Mouse (Mus musculus) limb, embryonic 15.5 days (tissue): ENCODE measurements around the gene Fam234b. TPM values are rescaled to one million over a fixed set of nuclear protein-coding genes. Genes with fewer than 3 reads are reported as not detected.

Source experiments
- ATAC-seq: fragments of 200-750 bp; cut with Nextera tagmentation; 2 replicates; pipeline ENCODE4 v1.8.0; 2017; ENCODE audit warnings: low read depth, moderate TSS enrichment; ENCODE audit not compliant: insufficient number of reproducible peaks, low FRiP score, low TSS enrichment
- H3K27ac ChIP-seq: fragments of 300-500 bp; sonication (generic); 2 replicates; pipeline ENCODE4 v1.5.1; 2015; ENCODE audit warnings: moderate library complexity, mild to moderate bottlenecking, inconsistent platforms
- H3K27me3 ChIP-seq: fragments of 300-500 bp; sonication (generic); 2 replicates; pipeline ENCODE4 v1.6.1; 2015; ENCODE audit warnings: inconsistent platforms
- H3K36me3 ChIP-seq: fragments of 300-500 bp; sonication (generic); 2 replicates; pipeline ENCODE4 v1.6.1; 2015; ENCODE audit warnings: inconsistent platforms
- H3K4me1 ChIP-seq: fragments of 300-500 bp; sonication (generic); 2 replicates; pipeline ENCODE4 v1.6.1; 2015; ENCODE audit warnings: inconsistent platforms
- H3K4me2 ChIP-seq: fragments of 300-500 bp; sonication (generic); 2 replicates; pipeline ENCODE4 v1.6.1; 2015; ENCODE audit warnings: mild to moderate bottlenecking, inconsistent platforms
- H3K4me3 ChIP-seq: fragments of 300-500 bp; sonication (generic); 2 replicates; pipeline ENCODE4 v1.5.1; 2015; ENCODE audit warnings: mild to moderate bottlenecking, inconsistent platforms
- H3K9ac ChIP-seq: fragments of 300-500 bp; sonication (generic); 2 replicates; pipeline ENCODE4 v1.6.1; 2015; ENCODE audit warnings: inconsistent platforms
- H3K9me3 ChIP-seq: fragments of 300-500 bp; sonication (generic); 2 replicates; pipeline ENCODE4 v1.6.1; 2016; ENCODE audit warnings: inconsistent platforms
- WGBS: fragments of 180-500 bp; shearing (Covaris S2); methylation state at CpG from one replicate; pipeline ENCODE4 v1.1.7; 2015; 5-methylcytosine and 5-hydroxymethylcytosine counted together
- polyA plus RNA-seq: library from polyadenylated mRNA; unstranded; fragments of >200 nt; fragmentation: Nextera tagmentation; extraction: Ambion mirVana; gene quantifications from 2 replicates; pipeline ENCODE4 v1.2.1, GENCODE M21; 2015

Fam234b gene
- polyA plus RNA-seq, 1 experiment from 2014 or later = 23.8 TPM

GRCm38 (mm10) chr6:135183961-135184360, 13.8 kb upstream of the Fam234b start:
- no peaks in the 10 kb centered on the region for H3K4me1 ChIP-seq
- 27% methylated on average over 8 of the region's 8 CpGs for WGBS

DNA sequence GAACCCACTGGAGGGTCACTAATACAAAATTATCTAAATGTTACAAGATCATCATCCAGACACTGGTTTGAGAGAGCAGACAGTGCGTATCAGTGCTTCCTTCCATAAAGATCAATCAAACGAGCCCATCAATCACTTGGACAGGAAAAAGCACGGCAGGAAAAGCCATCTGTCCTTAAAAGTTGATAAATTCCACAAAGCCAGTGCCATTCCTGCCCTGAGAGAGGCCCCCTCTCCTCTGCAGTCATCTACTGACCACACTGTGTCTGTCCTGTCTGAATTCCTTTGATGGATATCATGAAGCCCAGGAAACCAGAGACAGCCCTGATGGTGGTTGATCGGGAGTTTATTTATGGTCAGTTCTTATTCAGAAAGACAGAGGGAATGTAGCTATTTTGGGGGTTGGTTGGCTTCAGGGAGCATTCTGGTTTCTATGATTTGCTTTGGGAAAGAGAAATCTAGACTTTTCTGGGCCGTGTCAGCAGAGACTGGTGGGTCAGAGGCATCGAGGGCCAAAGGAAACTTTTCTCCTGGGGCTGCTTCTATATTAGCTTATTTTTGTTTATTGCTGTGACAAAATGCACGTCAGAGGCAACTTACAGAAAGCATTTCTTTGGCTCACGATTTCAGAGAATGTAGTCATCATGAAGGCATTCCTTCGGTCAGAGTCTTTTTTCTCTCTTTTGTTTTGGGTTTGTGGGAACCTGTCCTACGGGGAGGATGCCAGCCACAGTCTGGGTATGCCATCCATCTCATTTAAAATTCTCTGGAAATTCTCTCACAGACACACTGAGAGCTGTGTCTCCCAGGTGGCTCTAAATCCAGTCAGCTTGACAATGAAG, 10.5 kb upstream of the Fam234b start:
- Histone ChIP-seq H3K4me1 (no peaks in the 10 kb centered on the region), H3K9me3 (no peaks in the 10 kb centered on the region), H3K27me3 (no peaks in the 10 kb centered on the region), H3K27ac (no peak overlapping the region), H3K4me3 (no peak overlapping the region), H3K9ac (no peak overlapping the region), H3K4me2 (no peak overlapping the region), H3K36me3 (no peaks in the 10 kb centered on the region)
- WGBS = 46% methylated on average over 10 of the region's 10 CpGs
- ATAC-seq = no peak

More at GRCm38 (mm10) chr6:135183961-135184360, 13.8 kb upstream of the Fam234b start:
- H3K9ac ChIP-seq = no peak overlapping the region
- ATAC-seq = no peak
- H3K4me3 ChIP-seq = no peak overlapping the region
- no peak overlapping the region for H3K4me2 ChIP-seq
- H3K27me3 ChIP-seq = no peaks in the 10 kb centered on the region
- no peaks in the 10 kb centered on the region for H3K36me3 ChIP-seq
- H3K27ac ChIP-seq = no peak overlapping the region
- no peaks in the 10 kb centered on the region for H3K9me3 ChIP-seq

GRCm38 (mm10) chr6:135188629-135189028, 9.1 kb upstream of the Fam234b start:
- ATAC-seq = no peak
- no peaks in the 10 kb centered on the region for H3K9me3 ChIP-seq
- no peak overlapping the region for H3K27ac ChIP-seq
- no peaks in the 10 kb centered on the region for H3K36me3 ChIP-seq
- no peak overlapping the region for H3K4me2 ChIP-seq
- WGBS = 66% methylated on average over 4 of the region's 4 CpGs
- no peaks in the 10 kb centered on the region for H3K4me1 ChIP-seq
- no peak overlapping the region for H3K9ac ChIP-seq
- no peaks in the 10 kb centered on the region for H3K27me3 ChIP-seq
- H3K4me3 ChIP-seq = no peak overlapping the region

DNA sequence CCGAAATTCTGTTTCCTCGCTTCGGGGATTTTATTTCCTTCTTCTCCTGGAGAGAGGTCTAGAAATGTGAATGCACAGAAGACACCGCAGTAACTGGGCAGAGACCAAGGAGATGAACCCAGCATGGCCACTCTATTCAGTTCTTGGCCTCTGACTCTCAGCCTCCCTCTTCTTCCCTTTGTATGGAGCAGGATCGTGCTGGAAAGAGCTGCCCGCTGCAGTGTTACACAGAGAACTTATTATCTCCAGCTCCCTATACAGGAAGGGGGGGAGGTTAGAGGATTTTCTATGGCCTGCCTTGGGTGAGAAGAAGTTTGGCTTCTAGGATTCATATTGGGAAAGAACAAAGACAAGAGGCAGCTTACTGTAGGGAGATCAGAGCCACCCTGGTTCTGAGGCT, 7.7 kb upstream of the Fam234b start:
- ATAC-seq = no peak
- Histone ChIP-seq H3K4me2 (no peak overlapping the region), H3K9ac (no peak overlapping the region), H3K4me1 (no peaks in the 10 kb centered on the region), H3K9me3 (no peaks in the 10 kb centered on the region), H3K27me3 (no peaks in the 10 kb centered on the region), H3K27ac (no peak overlapping the region), H3K36me3 (no peaks in the 10 kb centered on the region), H3K4me3 (no peak overlapping the region)
- 79% methylated on average over 6 of the region's 6 CpGs for WGBS

DNA sequence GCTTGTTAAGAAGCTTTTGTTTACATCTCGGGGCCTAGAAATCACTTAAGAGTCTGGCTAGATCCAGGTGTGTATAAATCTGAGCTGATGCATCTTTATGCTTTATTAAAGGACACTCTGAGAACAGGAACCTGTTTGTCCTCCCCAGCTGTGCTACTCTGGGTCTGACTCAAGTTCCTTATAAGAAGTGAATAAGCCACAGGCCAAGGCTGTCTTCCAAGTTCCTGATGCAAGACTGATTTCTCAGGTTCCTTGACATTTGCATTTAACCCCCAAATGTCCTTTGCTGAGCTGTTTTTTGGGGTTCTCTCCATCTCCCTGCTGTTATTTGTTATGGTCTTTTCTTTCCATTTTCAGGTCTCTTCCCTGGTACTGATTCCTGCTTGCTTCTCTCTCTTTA, 5.9 kb upstream of the Fam234b start:
- Histone ChIP-seq H3K27ac (no peak overlapping the region), H3K4me3 (no peak overlapping the region), H3K4me2 (no peak overlapping the region), H3K27me3 (no peaks in the 10 kb centered on the region), H3K9ac (no peak overlapping the region), H3K36me3 (no peaks in the 10 kb centered on the region), H3K9me3 (no peaks in the 10 kb centered on the region), H3K4me1 (no peaks in the 10 kb centered on the region)
- 76% methylated on average over 1 of the region's 1 CpGs for WGBS
- ATAC-seq = no peak

DNA sequence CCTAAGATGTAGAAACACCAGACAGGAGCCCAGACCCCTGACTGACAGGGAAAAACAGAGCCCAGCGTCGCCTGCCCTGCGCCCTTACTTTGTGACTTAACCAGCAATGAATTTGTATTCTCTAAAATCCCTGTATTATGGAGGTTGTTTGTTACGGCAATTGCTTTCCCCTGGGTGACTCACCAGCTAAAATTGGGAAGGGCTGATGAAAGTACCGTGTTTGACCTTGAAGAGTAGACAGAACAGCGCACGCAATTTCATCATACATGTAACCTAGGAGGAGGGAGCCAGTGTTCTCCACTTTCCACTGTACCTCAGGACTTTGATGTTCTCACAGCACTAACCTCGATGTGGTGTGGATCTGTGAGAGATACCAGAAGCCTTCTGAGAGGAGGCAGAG, 4.8 kb upstream of the Fam234b start:
- Histone ChIP-seq H3K4me3 (no peak overlapping the region), H3K27ac (0 out of 2 replicates have a peak overlapping the region, but pooled peaks have one; percentile 43), H3K27me3 (no peaks in the 10 kb centered on the region), H3K36me3 (no peaks in the 10 kb centered on the region), H3K9me3 (no peaks in the 10 kb centered on the region), H3K4me2 (no peak overlapping the region), H3K4me1 (peaks cover 4% of the 10 kb centered on the region), H3K9ac (no peak overlapping the region)
- WGBS = 77% methylated on average over 8 of the region's 8 CpGs
- ATAC-seq = no peak

- 50% methylated on average over 4 of the region's 4 CpGs for WGBS
- Histone ChIP-seq H3K4me1 (peaks cover 9% of the 10 kb centered on the region), H3K9me3 (no peaks in the 10 kb centered on the region), H3K4me3 (no peak overlapping the region), H3K9ac (no peak overlapping the region), H3K27ac (no peak overlapping the region), H3K27me3 (no peaks in the 10 kb centered on the region), H3K4me2 (no peak overlapping the region), H3K36me3 (no peaks in the 10 kb centered on the region)
- ATAC-seq = no peak
Measured at GRCm38 (mm10) chr6:135193733-135194132, 4.0 kb upstream of the Fam234b start.

DNA sequence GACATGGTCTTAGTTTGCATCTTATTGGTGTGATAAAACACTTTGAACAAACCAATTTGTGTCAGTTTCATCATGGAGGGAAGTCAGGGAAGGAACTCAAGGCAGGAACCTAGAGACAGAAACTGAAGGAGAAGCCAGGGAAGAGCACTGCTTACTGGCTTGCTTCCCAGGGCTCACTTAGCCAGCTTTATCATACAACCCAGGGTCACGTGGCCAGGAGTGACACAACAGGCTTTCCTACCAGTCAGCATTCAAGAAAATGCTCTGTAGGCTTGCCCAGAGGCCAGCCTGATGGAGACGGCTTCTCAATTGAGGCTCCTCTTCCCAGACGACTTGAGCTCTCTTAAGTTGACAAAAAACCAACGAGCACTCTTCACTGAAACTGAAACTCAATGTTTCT, 2.9 kb upstream of the Fam234b start:
- Histone ChIP-seq H3K9ac (no peak overlapping the region), H3K4me3 (no peak overlapping the region), H3K4me2 (no peak overlapping the region), H3K4me1 (peaks cover 13% of the 10 kb centered on the region), H3K27me3 (no peaks in the 10 kb centered on the region), H3K9me3 (no peaks in the 10 kb centered on the region), H3K36me3 (no peaks in the 10 kb centered on the region), H3K27ac (peak overlapping the region; percentile 43; the same call in 1 of the 2 replicates)
- 71% methylated on average over 4 of the region's 4 CpGs for WGBS
- ATAC-seq = no peak

GRCm38 (mm10) chr6:135196707-135197106, 1.1 kb upstream of the Fam234b start:
- H3K9ac ChIP-seq = no peak overlapping the region
- no peak overlapping the region for H3K4me2 ChIP-seq
- no peaks in the 10 kb centered on the region for H3K27me3 ChIP-seq
- no peaks in the 10 kb centered on the region for H3K9me3 ChIP-seq
- H3K4me3 ChIP-seq = no peak overlapping the region
- no peaks in the 10 kb centered on the region for H3K36me3 ChIP-seq
- H3K4me1 ChIP-seq = peaks cover 13% of the 10 kb centered on the region
- ATAC-seq = no peak
- WGBS = 77% methylated on average over 8 of the region's 8 CpGs
- no peak overlapping the region for H3K27ac ChIP-seq

GRCm38 (mm10) chr6:135197446-135197845, 331 bp upstream of the Fam234b start:
- ATAC-seq = no peak
- Histone ChIP-seq H3K4me3 (peak overlapping the region; percentile 92), H3K4me1 (peaks cover 13% of the 10 kb centered on the region), H3K4me2 (peak overlapping the region; percentile 92), H3K27ac (no peak overlapping the region), H3K9ac (peak overlapping the region; percentile 90; the same call in 1 of the 2 replicates), H3K27me3 (no peaks in the 10 kb centered on the region), H3K36me3 (no peaks in the 10 kb centered on the region), H3K9me3 (no peaks in the 10 kb centered on the region)
- WGBS = 13% methylated on average over 7 of the region's 7 CpGs

DNA sequence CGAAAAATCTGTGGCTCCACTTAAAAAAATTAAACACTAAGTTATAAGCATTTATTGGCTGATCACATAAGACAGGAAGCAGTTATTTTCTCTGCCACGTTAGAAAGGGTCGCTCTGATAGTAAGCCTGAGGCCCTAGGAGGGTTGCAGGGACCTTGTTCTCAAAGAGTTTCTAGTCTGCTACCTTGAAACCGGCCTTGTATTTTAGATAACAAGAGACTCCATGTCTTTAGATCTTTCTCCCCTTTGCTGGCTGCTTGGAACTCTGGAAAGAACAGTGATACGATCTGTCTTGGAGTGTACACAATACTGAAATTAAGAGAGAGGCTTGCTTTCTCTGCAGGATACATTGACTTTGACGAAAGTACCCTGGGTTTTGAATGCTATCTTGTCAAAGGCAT, 949 bp downstream of the Fam234b start:
- Histone ChIP-seq H3K27ac (no peak overlapping the region), H3K27me3 (no peaks in the 10 kb centered on the region), H3K9me3 (no peaks in the 10 kb centered on the region), H3K36me3 (no peaks in the 10 kb centered on the region), H3K9ac (peak overlapping the region; percentile 90; the same call in 1 of the 2 replicates), H3K4me3 (peak overlapping the region; percentile 92), H3K4me2 (peak overlapping the region; percentile 92), H3K4me1 (peaks cover 14% of the 10 kb centered on the region)
- WGBS = 51% methylated on average over 6 of the region's 6 CpGs
- no peak for ATAC-seq

GRCm38 (mm10) chr6:135200122-135200957, 2.6 kb downstream of the Fam234b start:
- no peaks in the 10 kb centered on the region for H3K9me3 ChIP-seq
- H3K27me3 ChIP-seq = no peaks in the 10 kb centered on the region
- no peak overlapping the region for H3K4me3 ChIP-seq
- WGBS = 77% methylated on average over 16 of the region's 16 CpGs
- peaks cover 16% of the 10 kb centered on the region for H3K4me1 ChIP-seq
- no peak overlapping the region for H3K4me2 ChIP-seq
- H3K36me3 ChIP-seq = no peaks in the 10 kb centered on the region
- H3K27ac ChIP-seq = no peak overlapping the region
- no peak for ATAC-seq
- H3K9ac ChIP-seq = no peak overlapping the region
